Mouse (Mus musculus) adrenal gland, adult (tissue): ENCODE data around the gene Baiap2.
A peak's percentile ranks its signal among the peaks of the same experiment; 100 is the strongest.

Source experiments
- DNase-seq, 2 experiments: peaks; one replicate each; pipeline ENCODE4 v3.0.0; 2022 to 2023; ENCODE audit warnings: low spot score in 1 of 2; ENCODE audit not compliant: inconsistent age in 2 of 2

The Baiap2 gene

DNA sequence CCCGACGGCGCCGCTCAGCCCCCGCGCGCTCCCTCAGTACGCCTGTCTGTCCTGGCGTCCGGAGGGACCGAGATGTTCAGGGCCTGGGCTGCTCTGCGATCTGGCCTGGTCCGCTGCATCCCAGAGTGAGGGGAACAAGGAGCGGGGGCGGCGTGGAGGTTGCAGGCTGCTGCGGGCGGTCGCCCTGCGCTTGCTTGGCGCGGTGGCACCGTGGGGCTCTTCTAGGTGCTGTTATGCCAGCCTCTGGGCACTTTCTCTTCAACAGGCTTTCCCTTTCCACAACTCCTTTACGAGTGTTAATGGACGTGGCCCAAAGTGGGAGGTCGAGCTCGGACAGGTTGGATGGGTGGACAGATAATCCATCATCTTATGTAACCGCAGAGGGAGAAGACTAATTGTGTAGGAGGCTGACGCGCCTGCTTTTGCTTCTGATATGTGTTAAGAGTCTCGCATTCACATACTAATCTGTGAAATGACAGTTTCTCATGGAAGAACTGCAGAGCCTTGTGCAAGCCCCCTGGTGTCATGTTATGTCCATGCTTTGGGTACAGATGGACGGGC, 945 bp downstream of the Baiap2 start:
- no peak for DNase-seq

GRCm38 (mm10) chr11:119945343-119945742, 2.8 kb downstream of the Baiap2 start:
- peak; percentile 63 to 74 for DNase-seq

DNA sequence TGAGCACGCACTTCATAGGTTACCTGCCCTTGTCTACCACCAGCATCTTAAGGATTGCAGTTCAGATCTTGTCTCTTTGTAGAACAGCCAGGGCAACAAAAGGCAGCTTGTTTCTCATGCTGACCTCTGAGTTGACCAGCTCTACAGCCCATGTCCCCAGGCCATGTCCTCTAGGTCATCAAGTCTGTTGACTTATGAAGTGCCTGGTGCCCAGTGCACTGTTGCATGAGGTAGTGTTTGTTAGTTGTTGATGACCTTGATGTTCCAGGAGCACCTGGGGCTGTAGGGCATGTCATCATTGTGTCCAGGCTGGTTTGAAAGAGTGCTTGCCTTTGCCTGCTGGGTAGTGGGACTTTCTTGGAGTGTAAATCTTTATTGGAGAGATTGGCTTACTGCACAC, 4.9 kb downstream of the Baiap2 start:
- DNase-seq: no peak

DNA sequence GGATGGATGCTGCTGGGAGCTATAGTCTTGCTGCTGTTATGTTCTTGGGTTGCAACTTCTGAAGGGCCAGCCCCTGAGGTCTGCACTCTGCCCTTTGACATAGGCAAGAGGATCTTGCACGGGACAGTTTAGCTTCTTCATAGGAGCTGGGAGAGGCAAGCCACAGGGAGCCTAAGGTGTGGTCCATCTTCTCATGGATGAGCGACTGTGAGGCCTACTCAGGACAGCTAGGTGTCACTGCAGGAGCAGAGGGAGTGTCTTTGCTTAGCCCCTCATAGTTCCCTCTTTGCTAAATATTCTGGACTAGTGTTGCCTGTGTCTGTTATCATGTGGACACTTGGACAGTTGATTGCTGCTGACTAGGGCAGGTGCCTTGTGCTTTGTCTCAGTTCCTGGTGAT, 5.3 kb downstream of the Baiap2 start:
- DNase-seq: no peak

DNA sequence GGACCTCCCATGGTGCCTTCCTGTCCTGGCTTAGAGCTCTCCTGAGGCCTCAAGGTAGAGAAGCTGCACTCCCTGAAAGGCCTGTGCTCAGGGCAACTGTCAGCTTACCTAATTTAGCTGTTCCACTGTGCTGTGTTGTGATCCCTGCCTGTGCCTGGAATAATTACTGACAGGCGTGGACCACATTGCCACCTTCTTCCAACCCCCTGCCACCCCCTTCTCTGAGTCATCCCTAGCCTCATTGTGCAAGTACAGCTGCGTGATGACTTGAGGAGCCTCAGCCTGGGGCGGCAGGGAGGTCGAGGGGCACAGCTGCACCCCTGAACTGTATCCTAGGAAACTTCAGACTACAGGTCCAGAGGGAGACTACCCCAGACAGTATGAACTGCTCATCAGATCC, 5.7 kb downstream of the Baiap2 start:
- DNase-seq: peak in 1 of 2 experiments; percentile 48

GRCm38 (mm10) chr11:119948803-119949202, 6.2 kb downstream of the Baiap2 start:
- DNase-seq: peak in 1 of 2 experiments; percentile 57

- DNase-seq: peak; percentile 42 to 58
These were observed 8.0 kb downstream of the Baiap2 start for GRCm38 (mm10) chr11:119950535-119950934.

- DNase-seq: no peak
These were observed 8.8 kb downstream of the Baiap2 start for GRCm38 (mm10) chr11:119951326-119951725.

DNA sequence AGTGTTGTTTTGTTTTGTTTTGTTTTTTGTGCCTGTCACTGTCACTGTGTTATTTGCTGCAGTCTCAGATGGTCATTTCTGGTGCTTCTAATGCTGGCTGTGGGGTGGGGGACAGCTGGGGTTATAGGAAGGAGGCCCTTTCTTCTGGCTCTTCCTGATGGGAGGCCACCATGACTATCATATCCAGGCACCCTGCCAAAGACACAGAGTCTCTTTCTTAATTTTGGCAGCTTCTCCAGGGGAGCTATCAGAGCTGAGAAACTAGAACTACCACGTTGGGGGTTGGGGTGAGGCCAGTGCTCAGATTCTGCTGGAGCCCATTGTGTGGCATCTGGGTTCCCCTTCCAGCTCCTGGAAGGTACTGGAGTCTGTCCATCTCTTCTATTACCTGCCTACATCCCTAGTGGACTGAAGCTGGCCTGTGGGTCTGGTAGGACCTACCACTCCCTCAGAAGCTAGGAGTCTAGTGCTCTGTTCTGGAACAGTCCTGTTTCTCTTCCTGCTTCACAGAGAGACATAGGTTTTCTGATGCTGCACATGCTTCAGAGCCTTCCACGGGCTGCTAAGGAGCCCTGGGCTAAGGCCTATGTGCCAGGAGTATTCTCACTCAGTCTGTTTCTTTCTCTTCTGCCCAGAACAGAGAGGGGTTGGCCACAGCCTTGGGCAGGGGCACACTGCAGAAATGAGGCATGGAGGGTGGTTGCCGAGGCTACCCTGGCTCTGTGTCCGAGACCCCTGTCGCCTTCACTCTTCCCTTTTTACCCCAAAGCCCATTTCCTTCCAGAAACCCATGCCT, 10.1 kb downstream of the Baiap2 start:
- peak; percentile 70 to 86 for DNase-seq

- DNase-seq: no peak
These were observed 11.7 kb downstream of the Baiap2 start for GRCm38 (mm10) chr11:119954233-119954632.

GRCm38 (mm10) chr11:119954749-119955337, 12.3 kb downstream of the Baiap2 start:
- DNase-seq: no peak

DNA sequence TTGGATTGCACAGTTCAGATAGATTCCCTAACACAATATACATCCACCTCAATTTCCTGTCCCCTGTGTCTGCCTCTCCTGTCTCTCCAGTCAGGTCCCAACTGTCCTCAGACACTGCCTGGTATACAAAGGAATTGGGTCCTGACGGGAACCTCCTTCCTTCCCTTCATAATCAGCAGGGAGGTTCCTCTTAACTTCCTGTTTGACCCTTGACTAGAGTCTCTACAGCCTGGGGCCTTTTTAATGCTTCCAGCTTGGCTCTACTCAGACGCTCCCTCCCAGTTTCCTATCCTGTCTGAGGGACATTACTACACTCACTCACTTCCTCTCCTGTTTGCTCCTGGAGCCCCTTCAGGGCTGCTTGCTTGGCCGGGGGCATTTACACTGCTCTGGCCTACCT, 12.9 kb downstream of the Baiap2 start:
- DNase-seq: peak in 1 of 2 experiments; percentile 55

DNA sequence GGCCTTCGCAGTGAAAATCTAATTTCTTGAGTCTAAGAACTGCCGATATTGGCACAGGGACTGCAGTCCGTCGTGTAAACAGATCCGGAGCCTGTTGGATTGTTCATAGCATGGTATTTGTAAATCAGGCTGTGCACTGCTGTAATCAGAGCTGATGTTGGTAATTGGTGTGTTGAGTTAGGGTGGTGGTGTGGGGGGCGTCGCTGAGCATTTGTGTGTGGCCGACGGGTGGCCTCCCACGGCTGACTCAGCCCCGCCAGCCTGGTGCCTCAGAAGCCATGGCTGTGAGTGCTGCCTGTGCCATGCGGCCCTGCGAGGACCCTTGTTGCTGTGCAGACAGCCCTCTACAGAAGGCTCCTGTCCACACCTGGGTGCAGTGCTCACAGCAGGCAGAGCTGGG, 14.0 kb downstream of the Baiap2 start:
- DNase-seq: no peak

DNA sequence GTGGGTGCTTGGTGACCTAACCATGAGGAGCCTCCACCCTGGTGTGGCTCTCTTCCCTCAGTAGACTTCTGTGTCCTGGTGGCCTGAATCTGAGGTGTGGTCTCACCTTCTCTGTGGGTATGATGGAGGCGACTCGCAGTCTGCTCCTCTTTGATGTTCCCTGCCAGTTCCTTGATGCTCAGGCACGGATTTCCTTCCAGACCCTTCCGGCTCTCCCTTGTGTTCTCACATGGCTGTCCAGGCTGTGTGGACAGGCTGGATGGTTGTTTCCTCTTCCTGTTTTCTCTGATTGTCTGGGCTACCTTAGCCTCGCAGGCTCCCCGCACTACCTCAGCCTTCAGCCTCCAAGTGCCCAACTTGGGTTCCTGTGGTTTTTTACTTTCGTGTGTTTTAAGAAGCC, 16.3 kb downstream of the Baiap2 start:
- peak in 1 of 2 experiments; percentile 55 for DNase-seq

GRCm38 (mm10) chr11:119959714-119960113, 17.2 kb downstream of the Baiap2 start:
- no peak for DNase-seq

GRCm38 (mm10) chr11:119960671-119961070, 18.1 kb downstream of the Baiap2 start:
- no peak for DNase-seq

DNA sequence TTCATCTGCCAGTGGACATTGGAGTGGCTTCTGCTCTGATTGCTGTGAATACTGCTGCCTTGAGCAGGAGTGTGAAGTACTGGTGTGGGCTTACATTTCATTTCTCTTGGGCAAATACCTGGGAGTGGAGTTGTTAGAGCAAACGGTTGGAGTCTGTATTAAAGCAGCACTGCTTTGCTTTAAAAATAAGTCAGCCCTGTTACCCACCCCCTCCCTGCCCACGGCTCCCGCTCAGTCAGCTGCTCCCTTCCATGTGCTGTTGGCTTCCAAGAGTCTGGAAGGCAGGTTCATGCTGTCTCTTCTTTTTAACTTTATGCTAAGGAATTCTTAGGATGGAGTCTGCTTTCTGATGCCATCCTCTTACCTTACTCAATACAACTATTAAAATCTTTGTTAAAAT, 18.9 kb downstream of the Baiap2 start:
- no peak for DNase-seq

- no peak for DNase-seq
These were observed 22.5 kb downstream of the Baiap2 start for GRCm38 (mm10) chr11:119965053-119965452.

DNA sequence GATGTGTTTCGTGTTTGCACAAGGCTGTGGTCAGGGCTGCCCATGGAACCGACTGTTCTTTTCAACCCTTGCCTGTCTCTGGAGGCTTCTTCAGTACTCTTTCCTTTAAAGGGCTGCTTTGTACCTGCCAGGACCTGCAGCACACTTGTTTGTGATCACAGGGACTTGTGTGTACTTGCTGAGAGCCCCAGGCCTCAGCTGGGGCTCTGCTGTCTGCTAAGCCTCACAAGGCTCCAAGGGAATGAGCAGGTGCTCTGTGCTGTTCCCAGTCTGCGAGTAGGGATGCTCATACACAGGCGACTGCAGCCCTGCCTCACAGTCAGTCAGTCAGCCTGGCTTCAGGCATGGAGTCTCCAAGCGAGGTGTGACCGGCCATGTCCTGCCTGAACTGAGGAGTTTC, 23.7 kb downstream of the Baiap2 start:
- DNase-seq: no peak

GRCm38 (mm10) chr11:119967401-119967800, 24.8 kb downstream of the Baiap2 start:
- DNase-seq: no peak

GRCm38 (mm10) chr11:119967892-119968291, 25.3 kb downstream of the Baiap2 start:
- DNase-seq: no peak
